Mouse (Mus musculus) intestine, postnatal 0 days (tissue): Measurements from ENCODE around the gene S100b. TPM values are rescaled to one million over a fixed set of nuclear protein-coding genes. Genes with fewer than 3 reads are reported as not detected.

Experiments used
- ATAC-seq: fragments of 200-750 bp; cut with Nextera tagmentation; 2 replicates; pipeline ENCODE4 v1.8.0; 2017; ENCODE audit warnings: mild to moderate bottlenecking, moderate TSS enrichment, moderate library complexity
- H3K27ac ChIP-seq: fragments of 300-500 bp; sonication (generic); 2 replicates; pipeline ENCODE4 v1.5.1; 2014; ENCODE audit warnings: mild to moderate bottlenecking, low read depth, low read length, moderate library complexity
- H3K27me3 ChIP-seq: fragments of 300-500 bp; sonication (generic); replicated peaks from 2 replicates; pipeline ENCODE4 v1.6.1; 2014; ENCODE audit warnings: low read length, mixed read lengths; ENCODE audit not compliant: control insufficient read depth, insufficient read depth
- H3K36me3 ChIP-seq: fragments of 300-500 bp; sonication (generic); 2 replicates; pipeline ENCODE4 v1.6.1; 2014; ENCODE audit warnings: mild to moderate bottlenecking, moderate library complexity; ENCODE audit not compliant: control insufficient read depth, insufficient read depth
- H3K4me1 ChIP-seq: fragments of 300-500 bp; sonication (generic); replicated peaks from 2 replicates; pipeline ENCODE4 v1.6.1; 2014; ENCODE audit warnings: antibody characterized with exemption, low read length, mixed read lengths; ENCODE audit not compliant: control insufficient read depth, insufficient read depth
- H3K4me2 ChIP-seq: fragments of 300-500 bp; sonication (generic); replicated peaks from 2 replicates; pipeline ENCODE4 v1.6.1; 2014; ENCODE audit warnings: low read depth, mild to moderate bottlenecking, moderate library complexity
- H3K4me3 ChIP-seq: fragments of 300-500 bp; sonication (generic); 2 replicates; pipeline ENCODE4 v1.5.1; 2014; ENCODE audit warnings: low read depth, low read length
- H3K9ac ChIP-seq: fragments of 300-500 bp; sonication (generic); 2 replicates; pipeline ENCODE4 v1.6.1; 2014; ENCODE audit warnings: mild to moderate bottlenecking, low read depth, low read length
- H3K9me3 ChIP-seq: fragments of 300-500 bp; sonication (generic); 2 replicates; pipeline ENCODE4 v1.6.1; 2016; ENCODE audit warnings: mixed run types; ENCODE audit not compliant: control insufficient read depth
- CTCF ChIP-seq: sonication (generic); IDR thresholded peaks from 2 replicates; pipeline ENCODE4 v1.5.1; 2016; ENCODE audit warnings: low read depth, mild to moderate bottlenecking, control low read depth, antibody characterized with exemption, moderate library complexity
- WGBS: fragments of 180-500 bp; shearing (Covaris S2); extraction: QIAGEN DNeasy Blood & Tissue Kit; methylation state at CpG from one replicate; pipeline ENCODE4 v1.1.7; 2014; 5-methylcytosine and 5-hydroxymethylcytosine counted together
- microRNA counts: library from miRNA; unstranded; fragments of <30 nt; microRNA quantifications from one replicate; lab custom pipeline; 2016
- microRNA-seq: library from miRNA; unstranded; fragments of <30 nt; microRNA quantifications from one replicate; pipeline ENCODE4, GENCODE M21; 2016
- polyA plus RNA-seq: library from polyadenylated mRNA; unstranded; fragments of >200 nt; fragmentation: Nextera tagmentation; extraction: Ambion mirVana; gene quantifications from 2 replicates; pipeline ENCODE4 v1.2.1, GENCODE M21; 2015

S100b gene
- polyA plus RNA-seq, 1 experiment from 2014 or later = 5.9 TPM

GRCm38 (mm10) chr10:76293222-76293621 is 39.6 kb downstream of the S100b start:
- 91% methylated on average over 4 of the region's 4 CpGs for WGBS
- Histone ChIP-seq H3K9me3 (no peaks in the 10 kb centered on the region), H3K36me3 (peaks cover 88% of the 10 kb centered on the region), H3K4me1 (no peaks in the 10 kb centered on the region), H3K4me2 (no peak overlapping the region), H3K9ac (no peak overlapping the region), H3K4me3 (no peak overlapping the region), H3K27me3 (no peaks in the 10 kb centered on the region), H3K27ac (no peak overlapping the region)
- no peak for ATAC-seq
- no peak for TF ChIP-seq CTCF

- peaks cover 75% of the 10 kb centered on the region for H3K36me3 ChIP-seq
- no peak overlapping the region for H3K9ac ChIP-seq
- H3K4me2 ChIP-seq = no peak overlapping the region
- H3K27me3 ChIP-seq = no peaks in the 10 kb centered on the region
- no peak overlapping the region for H3K4me3 ChIP-seq
- no peaks in the 10 kb centered on the region for H3K4me1 ChIP-seq
- H3K9me3 ChIP-seq = no peaks in the 10 kb centered on the region
- 88% methylated on average over 5 of the region's 5 CpGs for WGBS
- TF ChIP-seq CTCF = no peak
- no peak for ATAC-seq
- H3K27ac ChIP-seq = no peak overlapping the region
Measured at GRCm38 (mm10) chr10:76300133-76300532, 46.5 kb downstream of the S100b start.

GRCm38 (mm10) chr10:76306738-76307137 is 53.1 kb downstream of the S100b start:
- no peak overlapping the region for H3K27ac ChIP-seq
- H3K9ac ChIP-seq = no peak overlapping the region
- no peak for ATAC-seq
- no peaks in the 10 kb centered on the region for H3K4me1 ChIP-seq
- TF ChIP-seq CTCF = no peak
- H3K9me3 ChIP-seq = no peaks in the 10 kb centered on the region
- 86% methylated on average over 9 of the region's 9 CpGs for WGBS
- H3K36me3 ChIP-seq = peaks cover 45% of the 10 kb centered on the region
- H3K4me3 ChIP-seq = no peak overlapping the region
- H3K4me2 ChIP-seq = no peak overlapping the region
- no peaks in the 10 kb centered on the region for H3K27me3 ChIP-seq

MicroRNAs within 50 kb of the gene (microRNA counts, 519-probe panel; counts per million panel counts)
- microRNA mmu-miR-678 (lab: Ali Mortazavi, UCI) = not detected

Small RNA genes lying within 50 kb of the gene (microRNA-seq; reads per million reads assigned to microRNA genes)
- gene Mir678 = not detected

Other genes starting within 250 kb of the S100b start
- gene Zfp280b, start 221.2 kb upstream of the S100b start, polyA plus RNA-seq = 7.4 and 8.9 TPM in 2 replicates
- 1.7 and 2.2 TPM in 2 replicates for gene Slc5a4b, start 142.9 kb upstream of the S100b start, polyA plus RNA-seq
- gene Slc5a4a, start 106.4 kb upstream of the S100b start, polyA plus RNA-seq = 0.31 and 0.39 TPM in 2 replicates
- 23.9 and 25.6 TPM in 2 replicates for gene Prmt2, start 16.0 kb upstream of the S100b start, polyA plus RNA-seq
- 5.0 and 6.3 TPM in 2 replicates for gene Dip2a, start 91.4 kb downstream of the S100b start, polyA plus RNA-seq
- gene AC141477.1, start 186.6 kb downstream of the S100b start, polyA plus RNA-seq = not detected in 2 replicates
- gene Pcnt, start 188.9 kb downstream of the S100b start, polyA plus RNA-seq = 5.6 and 6.2 TPM in 2 replicates
- not detected in 2 replicates for gene 2610028H24Rik, start 195.2 kb downstream of the S100b start, polyA plus RNA-seq
- gene Mcm3ap, start 215.1 kb downstream of the S100b start, polyA plus RNA-seq = 22.5 and 34.4 TPM in 2 replicates
- 2.7 and 2.9 TPM in 2 replicates for gene Ybey, start 215.3 kb downstream of the S100b start, polyA plus RNA-seq